Mouse (Mus musculus) thymus, adult 2 months (tissue): ENCODE results near the gene Olfr707.

Experiments
- CTCF ChIP-seq: fragments of 200-500 bp; IDR thresholded peaks from 2 replicates; pipeline ENCODE4 v1.5.1; 2012; ENCODE audit warnings: mild to moderate bottlenecking, control low read depth, low read length, moderate library complexity, borderline replicate concordance; ENCODE audit not compliant: control insufficient read depth, poor library complexity, insufficient read depth; ENCODE audit errors: extremely low read depth
- POLR2A ChIP-seq: fragments of 200-500 bp; IDR thresholded peaks from 2 replicates; pipeline ENCODE4 v1.6.1; 2012; ENCODE audit warnings: mild to moderate bottlenecking, low read length, control low read depth, moderate library complexity; ENCODE audit not compliant: control insufficient read depth, poor library complexity, insufficient read depth; ENCODE audit errors: extremely low read depth

DNA sequence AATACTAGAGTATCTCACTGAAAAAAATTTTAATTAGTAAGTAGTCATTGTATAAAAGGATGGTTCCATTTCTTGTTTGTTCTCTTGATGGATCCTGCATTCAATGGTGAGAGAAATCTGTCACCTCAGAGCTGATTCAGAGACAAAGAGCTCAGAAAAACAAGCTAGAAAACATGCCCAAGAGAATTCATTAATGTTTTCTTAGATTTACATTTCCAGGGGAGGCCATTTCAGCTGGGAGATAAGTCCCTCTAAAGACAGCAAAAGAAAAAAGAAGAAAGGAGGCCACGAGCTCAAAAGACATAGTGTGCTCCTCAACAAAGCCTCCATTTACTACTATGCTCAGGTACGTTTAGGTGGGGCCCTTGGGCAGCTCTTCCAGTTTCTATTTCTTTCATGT, 58.0 kb downstream of the Olfr707 start, which contains the start of gene Olfr703:
- TF ChIP-seq POLR2A (no peak), CTCF (no peak)
